Mouse (Mus musculus) heart, embryonic 16.5 days (tissue): Measurements from ENCODE around the gene Cep128. TPM values are rescaled to one million over a fixed set of nuclear protein-coding genes. Genes with fewer than 3 reads are reported as not detected.

ENCODE experiments used
- ATAC-seq: fragments of 200-750 bp; cut with Nextera tagmentation; replicated peaks from 2 replicates; pipeline ENCODE4 v1.8.0; 2017; ENCODE audit warnings: moderate number of reproducible peaks; ENCODE audit not compliant: insufficient read depth, low FRiP score; ENCODE audit errors: extremely low read depth
- H3K27ac ChIP-seq: fragments of 300-500 bp; sonication (generic); 2 replicates; pipeline ENCODE4 v1.5.1; 2014; ENCODE audit warnings: mild to moderate bottlenecking, low read length, control low read depth, moderate library complexity
- H3K27me3 ChIP-seq: fragments of 300-500 bp; sonication (generic); 2 replicates; pipeline ENCODE4 v1.6.1; 2014; ENCODE audit warnings: low read length, mixed read lengths; ENCODE audit not compliant: control insufficient read depth, insufficient read depth
- H3K36me3 ChIP-seq: fragments of 300-500 bp; sonication (generic); 2 replicates; pipeline ENCODE4 v1.6.1; 2014; ENCODE audit not compliant: control insufficient read depth, insufficient read depth
- H3K4me1 ChIP-seq: fragments of 300-500 bp; sonication (generic); 2 replicates; pipeline ENCODE4 v1.6.1; 2014; ENCODE audit warnings: low read length, mixed read lengths; ENCODE audit not compliant: control insufficient read depth, insufficient read depth
- H3K4me2 ChIP-seq: fragments of 300-500 bp; sonication (generic); 2 replicates; pipeline ENCODE4 v1.6.1; 2014; ENCODE audit warnings: low read depth, mild to moderate bottlenecking, control low read depth, low read length
- H3K4me3 ChIP-seq: fragments of 300-500 bp; sonication (generic); 2 replicates; pipeline ENCODE4 v1.5.1; 2014; ENCODE audit warnings: mild to moderate bottlenecking, control low read depth, low read length
- H3K9ac ChIP-seq: fragments of 300-500 bp; sonication (generic); 2 replicates; pipeline ENCODE4 v1.6.1; 2014; ENCODE audit warnings: low read length, control low read depth
- H3K9me3 ChIP-seq: fragments of 300-500 bp; sonication (generic); replicated peaks from 2 replicates; pipeline ENCODE4 v1.6.1; 2016; ENCODE audit warnings: low read length; ENCODE audit not compliant: control insufficient read depth
- WGBS: fragments of 180-500 bp; shearing (Covaris S2); extraction: QIAGEN DNeasy Blood & Tissue Kit; methylation state at CpG from one replicate; pipeline ENCODE4 v1.1.7; 2014; 5-methylcytosine and 5-hydroxymethylcytosine counted together
- polyA plus RNA-seq: library from polyadenylated mRNA; unstranded; fragments of >200 nt; fragmentation: Nextera tagmentation; extraction: Ambion mirVana; gene quantifications from 2 replicates; pipeline ENCODE4 v1.2.1, GENCODE M21; 2015

Cep128 gene
- polyA plus RNA-seq, 1 experiment from 2014 or later = 14.7 TPM

GRCm38 (mm10) chr12:91066286-91067082, 317.7 kb downstream of the Cep128 start:
- no peaks in the 10 kb centered on the region for H3K27me3 ChIP-seq
- H3K27ac ChIP-seq = peak overlapping the region; percentile 27
- 82% methylated on average over 5 of the region's 5 CpGs for WGBS
- no peak overlapping the region for H3K4me3 ChIP-seq
- no peak for ATAC-seq
- no peak overlapping the region for H3K9ac ChIP-seq
- no peaks in the 10 kb centered on the region for H3K36me3 ChIP-seq
- H3K9me3 ChIP-seq = no peaks in the 10 kb centered on the region
- peaks cover 22% of the 10 kb centered on the region for H3K4me1 ChIP-seq
- no peak overlapping the region for H3K4me2 ChIP-seq

GRCm38 (mm10) chr12:91065423-91065822, 318.8 kb downstream of the Cep128 start:
- Histone ChIP-seq H3K9ac (no peak overlapping the region), H3K36me3 (no peaks in the 10 kb centered on the region), H3K4me1 (peaks cover 22% of the 10 kb centered on the region), H3K27ac (no peak overlapping the region), H3K4me2 (no peak overlapping the region), H3K9me3 (no peaks in the 10 kb centered on the region), H3K4me3 (no peak overlapping the region), H3K27me3 (no peaks in the 10 kb centered on the region)
- WGBS = 81% methylated on average over 3 of the region's 3 CpGs
- ATAC-seq = no peak

- Histone ChIP-seq H3K4me2 (no peak overlapping the region), H3K4me3 (no peak overlapping the region), H3K4me1 (peaks cover 22% of the 10 kb centered on the region), H3K36me3 (no peaks in the 10 kb centered on the region), H3K27me3 (no peaks in the 10 kb centered on the region), H3K9ac (no peak overlapping the region), H3K9me3 (no peaks in the 10 kb centered on the region), H3K27ac (peak overlapping the region; percentile 83)
- no peak for ATAC-seq
Measured at GRCm38 (mm10) chr12:91064368-91064999, 319.7 kb downstream of the Cep128 start.

- Histone ChIP-seq H3K27ac (peak overlapping the region; percentile 83), H3K9ac (no peak overlapping the region), H3K9me3 (no peaks in the 10 kb centered on the region), H3K4me3 (no peak overlapping the region), H3K36me3 (no peaks in the 10 kb centered on the region), H3K4me2 (peak overlapping the region; percentile 21; the same call in 1 of the 2 replicates), H3K4me1 (peaks cover 22% of the 10 kb centered on the region), H3K27me3 (no peaks in the 10 kb centered on the region)
- ATAC-seq = peak; percentile 90
- whole genome bisulfite sequencing = 37% methylated on average over 4 of the region's 4 CpGs
Measured at GRCm38 (mm10) chr12:91063337-91064015, 320.7 kb downstream of the Cep128 start.

- H3K4me2 ChIP-seq = peak overlapping the region; percentile 21; the same call in 1 of the 2 replicates
- H3K4me1 ChIP-seq = peaks cover 22% of the 10 kb centered on the region
- no peak overlapping the region for H3K4me3 ChIP-seq
- no peaks in the 10 kb centered on the region for H3K27me3 ChIP-seq
- H3K27ac ChIP-seq = peak overlapping the region; percentile 83
- WGBS = 75% methylated on average over 4 of the region's 4 CpGs
- H3K9me3 ChIP-seq = no peaks in the 10 kb centered on the region
- H3K9ac ChIP-seq = no peak overlapping the region
- no peak for ATAC-seq
- no peaks in the 10 kb centered on the region for H3K36me3 ChIP-seq
Measured at GRCm38 (mm10) chr12:91062681-91063080, 321.5 kb downstream of the Cep128 start.

GRCm38 (mm10) chr12:91059704-91060318, 324.4 kb downstream of the Cep128 start:
- Histone ChIP-seq H3K4me3 (no peak overlapping the region), H3K36me3 (no peaks in the 10 kb centered on the region), H3K27ac (no peak overlapping the region), H3K27me3 (no peaks in the 10 kb centered on the region), H3K9ac (no peak overlapping the region), H3K9me3 (no peaks in the 10 kb centered on the region), H3K4me1 (peaks cover 13% of the 10 kb centered on the region), H3K4me2 (no peak overlapping the region)
- WGBS = 88% methylated on average over 12 of the region's 12 CpGs
- no peak for ATAC-seq

- no peak overlapping the region for H3K27ac ChIP-seq
- no peaks in the 10 kb centered on the region for H3K4me1 ChIP-seq
- H3K27me3 ChIP-seq = no peaks in the 10 kb centered on the region
- no peak overlapping the region for H3K4me2 ChIP-seq
- H3K4me3 ChIP-seq = no peak overlapping the region
- WGBS = 88% methylated on average over 10 of the region's 10 CpGs
- no peak overlapping the region for H3K9ac ChIP-seq
- ATAC-seq = no peak
- H3K9me3 ChIP-seq = no peaks in the 10 kb centered on the region
- H3K36me3 ChIP-seq = no peaks in the 10 kb centered on the region
Measured at GRCm38 (mm10) chr12:91056885-91057284, 327.3 kb downstream of the Cep128 start.

- H3K4me2 ChIP-seq = no peak overlapping the region
- H3K36me3 ChIP-seq = no peaks in the 10 kb centered on the region
- no peaks in the 10 kb centered on the region for H3K4me1 ChIP-seq
- WGBS = 86% methylated on average over 3 of the region's 3 CpGs
- no peak overlapping the region for H3K9ac ChIP-seq
- H3K27me3 ChIP-seq = no peaks in the 10 kb centered on the region
- ATAC-seq = no peak
- H3K27ac ChIP-seq = no peak overlapping the region
- H3K4me3 ChIP-seq = no peak overlapping the region
- no peaks in the 10 kb centered on the region for H3K9me3 ChIP-seq
Measured at GRCm38 (mm10) chr12:91052301-91052700, 331.9 kb downstream of the Cep128 start.
